Mouse (Mus musculus) frontal cortex, postnatal 10 days (tissue): ENCODE measurements around the gene Supt3.

Experiments
- DNase-seq, 2 experiments: peaks; one replicate each; pipeline ENCODE4 v3.0.0; 2022; ENCODE audit warnings: low spot score in 2 of 2, mixed read lengths in 1 of 2

The Supt3 gene

DNA sequence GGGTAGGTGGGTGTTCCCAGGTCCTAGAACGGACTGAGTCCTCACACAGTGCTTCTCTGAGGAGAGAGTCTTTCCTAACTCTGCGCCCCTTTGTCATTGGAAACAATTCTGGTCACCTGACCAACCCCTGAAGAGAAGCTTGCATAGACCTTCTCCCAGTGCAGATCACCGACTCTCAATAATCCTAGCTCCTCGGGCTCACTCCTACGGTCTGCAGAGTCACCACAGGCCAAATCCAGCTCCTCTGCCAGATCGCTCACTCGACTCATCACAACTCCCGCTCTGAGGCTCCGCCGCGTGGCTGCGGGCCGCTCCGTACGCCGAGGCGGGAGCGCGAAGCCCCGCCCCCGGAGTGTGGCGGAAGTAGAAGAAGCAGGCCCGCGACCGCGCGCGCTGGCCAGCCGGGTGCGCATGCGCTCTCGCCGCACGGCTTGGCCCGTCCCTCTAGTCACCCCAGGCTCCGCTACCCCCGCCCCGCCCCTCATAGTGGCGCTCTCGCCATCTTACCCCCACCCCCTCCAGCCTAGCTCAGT is at the start of gene Supt3:
Supt3 (plus strand) TSS at position 415 of the 533 bp plus-strand sequence.
- peak; percentile 93 to 96 for DNase-seq

- DNase-seq = no peak
Observed at GRCm38 (mm10) chr17:44727675-44728074, 49.3 kb upstream of the Supt3 start.

DNA sequence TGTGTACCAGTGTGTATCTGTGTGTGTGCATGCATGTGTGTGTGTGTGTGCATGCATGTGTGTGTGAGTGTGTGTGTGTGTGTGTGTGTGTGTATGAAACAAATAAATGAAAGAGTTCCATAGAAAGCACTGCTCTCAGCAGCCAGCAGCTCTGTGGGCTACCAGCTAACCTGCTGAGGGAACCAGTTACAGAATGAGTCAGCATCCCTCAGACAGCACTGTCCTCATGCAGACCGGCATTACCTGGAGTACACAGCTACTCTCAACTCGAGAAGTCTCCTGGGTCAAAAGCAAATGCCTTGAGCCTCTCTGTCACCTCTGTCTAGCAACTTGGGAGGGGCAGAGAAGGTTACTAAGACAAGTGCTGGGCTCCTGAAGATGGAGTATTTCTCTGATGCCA is 48.5 kb upstream of the Supt3 start:
- no peak for DNase-seq

DNA sequence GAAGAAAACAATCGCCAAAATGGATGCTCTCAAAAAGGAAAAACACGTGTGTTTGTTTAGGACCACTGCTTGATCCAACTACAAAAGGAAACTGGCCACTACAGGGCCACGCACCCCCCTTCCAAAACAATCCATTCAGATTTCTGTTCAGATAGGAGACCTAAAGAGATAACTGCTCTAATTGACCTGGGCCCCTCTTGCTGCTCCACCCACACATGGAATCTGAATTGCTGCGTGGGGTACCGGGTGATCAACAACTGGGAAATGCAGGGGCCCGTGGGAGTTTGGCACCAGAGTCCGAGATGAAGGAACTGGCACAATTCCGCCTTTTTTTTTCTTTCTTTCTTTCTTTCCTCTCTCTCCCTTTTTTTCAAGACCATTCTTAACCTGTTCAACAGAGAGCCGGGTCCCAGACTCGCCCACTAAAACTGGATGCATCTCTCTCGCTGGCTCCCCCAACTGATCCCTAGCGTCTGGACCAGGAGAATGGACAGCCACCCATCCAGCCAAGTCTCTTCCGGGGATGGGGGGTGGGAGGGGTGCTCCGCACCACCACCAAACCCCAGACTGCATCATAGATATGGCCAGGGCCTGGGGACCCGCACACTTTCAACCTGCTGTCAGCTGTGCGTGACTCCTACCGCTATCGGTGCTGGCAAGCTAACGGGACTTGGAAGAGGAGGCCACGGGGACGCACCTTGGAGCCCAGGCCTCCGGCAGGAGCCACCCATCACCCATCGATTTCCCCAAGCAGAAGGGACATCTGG is 43.2 kb upstream of the Supt3 start:
- no peak for DNase-seq

- peak in 1 of 2 experiments; percentile 36 for DNase-seq
Observed at GRCm38 (mm10) chr17:44734501-44735222, 42.3 kb upstream of the Supt3 start.

- DNase-seq = peak in 1 of 2 experiments; percentile 50
Observed at GRCm38 (mm10) chr17:44735223-44735990, 41.5 kb upstream of the Supt3 start.

GRCm38 (mm10) chr17:44735991-44736561 is 40.9 kb upstream of the Supt3 start:
- peak in 1 of 2 experiments; percentile 60 for DNase-seq

GRCm38 (mm10) chr17:44737275-44738120 is 39.5 kb upstream of the Supt3 start:
- DNase-seq = peak in 1 of 2 experiments; percentile 17

DNA sequence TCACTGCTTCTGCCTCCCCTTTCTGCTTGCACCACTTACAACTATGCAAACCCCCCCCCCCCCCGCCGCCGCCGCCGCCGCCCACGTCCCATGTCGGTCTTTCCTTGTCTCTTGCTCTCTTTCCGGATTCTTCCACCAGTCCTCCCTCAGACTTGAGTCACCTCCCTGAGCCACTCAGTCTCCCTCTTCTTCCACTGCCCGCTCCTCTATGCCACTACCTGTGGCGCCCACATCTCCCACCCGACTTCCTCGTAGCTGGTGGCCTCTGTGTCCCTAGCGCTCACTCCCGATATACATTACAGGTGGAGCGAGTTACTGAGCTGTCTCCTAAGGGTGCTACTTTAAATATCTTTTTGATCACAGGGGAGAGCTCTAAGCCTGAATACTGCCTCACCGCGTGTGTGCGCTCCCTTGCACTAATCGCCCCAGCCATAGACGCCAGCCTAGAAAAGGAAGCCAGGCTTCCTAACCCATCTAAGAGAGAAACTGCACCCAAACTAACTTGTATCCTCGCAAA is 38.8 kb upstream of the Supt3 start:
- DNase-seq = no peak

DNA sequence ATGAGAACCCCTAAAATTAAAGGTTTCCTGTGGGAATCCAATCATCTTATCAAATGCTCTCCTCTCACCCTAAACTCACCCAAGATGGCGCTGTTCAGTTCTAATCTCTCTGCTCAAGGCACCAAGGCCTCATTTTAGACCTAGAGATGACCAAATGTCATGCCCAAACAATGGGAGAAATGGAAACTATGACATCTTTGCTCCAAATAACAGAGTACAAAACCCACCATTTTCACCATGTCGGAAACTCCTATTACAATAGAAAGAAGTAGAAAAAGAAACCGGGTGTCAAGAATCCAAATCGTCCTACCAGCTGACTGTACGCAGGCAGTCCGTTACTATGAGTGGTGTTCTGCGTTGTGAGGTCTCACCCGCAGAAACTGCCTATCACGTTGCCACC is 34.7 kb upstream of the Supt3 start:
- no peak for DNase-seq

DNA sequence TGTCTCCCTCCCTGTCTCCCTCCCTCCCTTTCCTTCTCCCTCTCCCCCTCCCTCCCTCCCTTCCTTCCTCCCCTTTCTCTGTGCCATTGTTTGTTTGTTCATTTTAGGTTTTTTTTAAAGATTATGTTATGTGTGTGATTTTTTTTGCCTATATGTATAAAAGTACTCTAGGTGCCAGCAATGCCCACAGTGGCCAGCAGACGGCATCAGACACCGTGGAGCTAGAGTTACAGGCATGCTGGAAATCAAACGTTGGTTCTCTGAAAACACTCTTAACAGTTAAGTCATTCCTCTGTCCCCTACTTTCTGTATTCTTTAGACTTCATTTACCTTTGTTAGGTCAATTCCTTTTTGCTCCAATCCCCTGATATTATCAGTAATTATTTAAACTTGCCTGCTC is 33.2 kb upstream of the Supt3 start:
- no peak for DNase-seq

GRCm38 (mm10) chr17:44745378-44745777 is 31.6 kb upstream of the Supt3 start:
- DNase-seq = no peak

- no peak for DNase-seq
Observed at GRCm38 (mm10) chr17:44766318-44766717, 10.6 kb upstream of the Supt3 start.

DNA sequence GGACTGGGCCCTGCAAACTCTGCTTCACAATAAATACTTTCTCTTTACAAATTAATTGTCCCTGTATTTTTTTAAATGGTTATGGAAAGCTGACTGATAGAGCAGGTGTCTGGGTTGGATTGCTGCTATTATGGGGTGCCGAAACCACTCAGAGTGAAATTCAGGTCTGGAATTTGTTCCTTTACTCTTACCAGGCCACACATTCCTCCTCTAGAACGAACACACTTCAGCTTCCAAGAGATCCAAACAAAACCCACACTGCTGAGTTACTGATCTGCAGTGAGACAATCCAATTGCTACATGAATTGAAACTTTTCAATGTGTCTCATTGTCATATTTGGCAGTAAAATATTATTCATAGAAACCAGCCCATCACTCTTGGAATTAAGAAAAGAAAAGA is 10.0 kb upstream of the Supt3 start:
- DNase-seq = no peak

GRCm38 (mm10) chr17:44767375-44767774 is 9.6 kb upstream of the Supt3 start:
- no peak for DNase-seq

- no peak for DNase-seq
Observed at GRCm38 (mm10) chr17:44768522-44768921, 8.4 kb upstream of the Supt3 start.

GRCm38 (mm10) chr17:44770871-44771270 is 6.1 kb upstream of the Supt3 start:
- no peak for DNase-seq

GRCm38 (mm10) chr17:44772576-44772975 is 4.4 kb upstream of the Supt3 start:
- no peak for DNase-seq

DNA sequence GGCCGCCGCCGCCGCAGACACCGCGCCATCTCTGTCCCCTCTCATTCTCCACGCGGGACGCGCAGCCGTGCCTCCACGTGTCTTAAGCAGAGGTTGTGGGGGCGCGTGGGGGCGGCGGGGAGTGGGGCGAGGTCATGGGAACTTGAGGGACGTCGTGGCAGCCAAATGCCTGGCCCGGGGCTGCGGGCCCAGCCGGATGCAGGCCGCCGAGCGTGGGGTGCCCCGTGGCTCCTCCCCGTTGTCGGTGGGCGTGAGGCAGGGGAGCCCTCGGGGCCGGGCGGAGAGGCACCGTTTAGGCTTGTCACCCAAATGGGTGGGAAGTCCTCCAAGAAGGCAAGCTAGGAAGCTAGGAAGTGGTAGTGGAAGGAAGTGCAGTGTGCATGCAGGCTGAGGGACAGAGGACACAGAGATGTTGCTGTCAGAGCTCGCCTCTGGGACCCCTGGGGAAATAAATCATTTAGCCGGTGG is 419 bp downstream of the Supt3 start:
- DNase-seq = peak; percentile 73 to 77

DNA sequence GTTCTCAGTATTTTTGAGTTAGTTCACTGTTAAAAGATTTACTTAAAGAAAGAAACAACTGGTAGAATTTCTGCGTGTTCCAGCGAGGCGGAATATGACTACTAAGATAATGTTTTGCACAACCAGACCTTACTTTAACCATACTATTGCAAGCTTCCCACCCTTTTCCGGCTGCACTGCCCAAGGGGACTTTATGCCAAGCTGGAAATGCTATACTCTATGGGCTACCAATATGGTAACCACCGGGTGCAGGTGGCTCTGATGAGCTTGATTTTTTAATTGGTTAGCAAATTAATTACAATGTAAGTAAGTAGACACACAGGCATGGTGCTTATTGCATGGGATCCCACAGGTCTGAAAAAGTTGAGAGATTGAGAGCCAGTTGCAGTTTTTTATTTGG is 1.2 kb downstream of the Supt3 start:
- DNase-seq = no peak
